Mouse (Mus musculus) limb, embryonic 14.5 days (tissue): ENCODE results near the gene Golga4. TPM values are rescaled to one million over a fixed set of nuclear protein-coding genes. Genes with fewer than 3 reads are reported as not detected.

ENCODE experiments used
- ATAC-seq: fragments of 200-750 bp; cut with Nextera tagmentation; 2 replicates; pipeline ENCODE4 v1.8.0; 2017; ENCODE audit warnings: low read depth, moderate number of reproducible peaks, moderate TSS enrichment; ENCODE audit not compliant: low FRiP score
- DNase-seq: peaks from one replicate; pipeline ENCODE4 v3.0.0-alpha.2; 2015; ENCODE audit warnings: low spot score
- H3K27ac ChIP-seq: fragments of 300-500 bp; sonication (generic); replicated peaks from 2 replicates; pipeline ENCODE4 v1.5.1; 2014; ENCODE audit warnings: low read depth, mild to moderate bottlenecking, low read length, moderate library complexity, mixed read lengths
- H3K27me3 ChIP-seq: fragments of 300-500 bp; sonication (generic); 2 replicates; pipeline ENCODE4 v1.6.1; 2014; ENCODE audit warnings: low read length, mixed read lengths; ENCODE audit not compliant: control insufficient read depth, insufficient read depth
- H3K36me3 ChIP-seq: fragments of 300-500 bp; sonication (generic); 2 replicates; pipeline ENCODE4 v1.6.1; 2014; ENCODE audit warnings: mild to moderate bottlenecking, low read length, moderate library complexity, mixed read lengths; ENCODE audit not compliant: control insufficient read depth, insufficient read depth
- H3K4me1 ChIP-seq: fragments of 300-500 bp; sonication (generic); 2 replicates; pipeline ENCODE4 v1.6.1; 2014; ENCODE audit warnings: antibody characterized with exemption, low read length, mixed read lengths; ENCODE audit not compliant: control insufficient read depth, insufficient read depth
- H3K4me2 ChIP-seq: fragments of 300-500 bp; sonication (generic); replicated peaks from 2 replicates; pipeline ENCODE4 v1.6.1; 2014; ENCODE audit warnings: low read depth, mild to moderate bottlenecking, low read length, moderate library complexity; ENCODE audit not compliant: severe bottlenecking
- H3K4me3 ChIP-seq: fragments of 300-500 bp; sonication (generic); replicated peaks from 2 replicates; pipeline ENCODE4 v1.5.1; 2014; ENCODE audit warnings: low read length
- H3K9ac ChIP-seq: fragments of 300-500 bp; sonication (generic); 2 replicates; pipeline ENCODE4 v1.6.1; 2014; ENCODE audit warnings: mild to moderate bottlenecking, low read depth, low read length, moderate library complexity; ENCODE audit not compliant: severe bottlenecking
- H3K9me3 ChIP-seq: fragments of 300-500 bp; sonication (generic); 2 replicates; pipeline ENCODE4 v1.6.1; 2016; ENCODE audit warnings: low read length; ENCODE audit not compliant: control insufficient read depth
- POLR2A ChIP-seq: fragments of 200-500 bp; IDR thresholded peaks from 2 replicates; pipeline ENCODE4 v1.8.0; 2012; ENCODE audit warnings: inconsistent platforms, mild to moderate bottlenecking, moderate library complexity, borderline replicate concordance; ENCODE audit not compliant: insufficient read depth, insufficient read length; ENCODE audit errors: extremely low read depth
- WGBS: fragments of 180-500 bp; shearing (Covaris S2); extraction: QIAGEN DNeasy Blood & Tissue Kit; methylation state at CpG from one replicate; pipeline ENCODE4 v1.1.7; 2014; 5-methylcytosine and 5-hydroxymethylcytosine counted together
- polyA plus RNA-seq, 2 experiments: library from polyadenylated mRNA; depleted of rRNA in 1 of 2; stranded (reverse) in 1 of 2; unstranded in 1 of 2; fragments of >200 nt; fragmentation: Nextera tagmentation in 1 of 2; extraction: Ambion mirVana in 1 of 2; gene quantifications; 2 replicates each; pipeline versions ENCODE4 v1.2.1 to v1.2.3; 2012 to 2014

The Golga4 gene
- polyA plus RNA-seq (2012; rRNA removed) (44.3 and 54.5 TPM in 2 replicates), polyA plus RNA-seq (2014; fragmentation: Nextera tagmentation; extraction: Ambion mirVana) (47.2 and 61.7 TPM in 2 replicates)

- H3K27ac ChIP-seq = 0 out of 2 replicates have a peak within 1 kb of the TSS, but pooled peaks have one; percentile 52
- peak within 1 kb of the TSS; percentile 92 for H3K9ac ChIP-seq
- no peaks in the 10 kb centered on the region for H3K9me3 ChIP-seq
- no peak for TF ChIP-seq POLR2A
- ATAC-seq = peak; percentile 89
- H3K27me3 ChIP-seq = no peaks in the 10 kb centered on the region
- WGBS = under 1% methylated on average over 31 of the region's 43 CpGs
- H3K4me1 ChIP-seq = peaks cover 16% of the 10 kb centered on the region
- H3K4me3 ChIP-seq = peak within 1 kb of the TSS; percentile 88
- DNase-seq = peak; percentile 84
- peak within 1 kb of the TSS; percentile 93 for H3K4me2 ChIP-seq
- H3K36me3 ChIP-seq = peaks cover 4% of the 10 kb centered on the region
These were observed at the start of gene Golga4 for GRCm38 (mm10) chr9:118506020-118506403. TSS of gene Golga4 (plus strand) at chr9:118506267.

DNA sequence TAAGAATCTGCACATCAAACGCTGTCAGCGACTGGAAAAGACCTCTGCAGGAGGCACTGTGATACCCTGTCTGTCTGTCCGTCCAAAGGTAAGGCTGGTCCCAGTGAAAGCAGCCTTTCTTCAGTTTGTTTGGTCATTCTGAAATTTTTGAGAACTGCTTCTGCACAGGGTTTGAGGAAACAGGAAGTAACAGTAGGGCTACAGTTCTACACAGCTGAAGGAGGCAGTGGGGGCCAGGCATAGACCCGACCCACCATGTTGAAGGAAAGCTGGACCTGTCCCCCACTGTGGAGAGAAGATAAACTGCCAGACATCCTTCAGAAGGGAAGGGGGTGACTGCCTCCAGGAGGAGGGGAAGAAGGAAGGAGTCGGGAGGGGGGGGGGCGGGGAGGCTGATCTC is 49.7 kb upstream of the Golga4 start:
- Histone ChIP-seq H3K4me1 (no peaks in the 10 kb centered on the region), H3K36me3 (no peaks in the 10 kb centered on the region), H3K4me2 (no peak overlapping the region), H3K4me3 (no peak overlapping the region), H3K9ac (no peak overlapping the region), H3K9me3 (no peaks in the 10 kb centered on the region), H3K27ac (no peak overlapping the region), H3K27me3 (no peaks in the 10 kb centered on the region)
- 40% methylated on average over 6 of the region's 6 CpGs for WGBS
- ATAC-seq = no peak
- DNase-seq = no peak
- TF ChIP-seq POLR2A = no peak

DNA sequence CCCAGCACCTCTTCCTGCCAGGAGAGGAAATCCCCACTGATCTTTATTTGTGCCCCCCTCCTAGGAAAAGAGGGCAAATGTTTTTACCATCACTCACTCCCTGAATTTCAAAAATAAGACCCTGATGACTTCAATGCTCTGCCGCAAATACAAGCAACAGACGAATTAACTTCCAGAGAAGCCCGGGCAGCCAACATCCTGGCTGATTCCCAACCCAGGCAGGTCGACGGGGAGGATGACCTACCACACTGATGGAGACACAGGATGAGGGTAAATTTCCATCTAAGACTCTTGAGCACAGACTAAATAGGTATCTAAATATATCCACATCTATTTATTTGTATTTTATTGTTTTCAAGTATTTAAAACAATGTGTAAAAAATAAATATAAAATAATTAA is 48.0 kb upstream of the Golga4 start:
- no peaks in the 10 kb centered on the region for H3K27me3 ChIP-seq
- H3K36me3 ChIP-seq = no peaks in the 10 kb centered on the region
- no peaks in the 10 kb centered on the region for H3K9me3 ChIP-seq
- no peak overlapping the region for H3K27ac ChIP-seq
- no peak overlapping the region for H3K4me2 ChIP-seq
- ATAC-seq (no peak), DNase-seq (no peak)
- 7% methylated on average over 5 of the region's 5 CpGs for WGBS
- H3K4me3 ChIP-seq = no peak overlapping the region
- no peak for TF ChIP-seq POLR2A
- no peaks in the 10 kb centered on the region for H3K4me1 ChIP-seq
- H3K9ac ChIP-seq = no peak overlapping the region

- ATAC-seq = no peak
- no peak overlapping the region for H3K27ac ChIP-seq
- H3K9ac ChIP-seq = no peak overlapping the region
- no peaks in the 10 kb centered on the region for H3K36me3 ChIP-seq
- no peak for DNase-seq
- no peaks in the 10 kb centered on the region; the same call in 1 of the 2 replicates for H3K4me1 ChIP-seq
- H3K4me2 ChIP-seq = no peak overlapping the region
- peaks cover 20% of the 10 kb centered on the region for H3K27me3 ChIP-seq
- H3K4me3 ChIP-seq = no peak overlapping the region
- TF ChIP-seq POLR2A = no peak
- 71% methylated on average over 1 of the region's 1 CpGs for WGBS
- no peaks in the 10 kb centered on the region for H3K9me3 ChIP-seq
These were observed 42.0 kb upstream of the Golga4 start for GRCm38 (mm10) chr9:118464031-118464430.

DNA sequence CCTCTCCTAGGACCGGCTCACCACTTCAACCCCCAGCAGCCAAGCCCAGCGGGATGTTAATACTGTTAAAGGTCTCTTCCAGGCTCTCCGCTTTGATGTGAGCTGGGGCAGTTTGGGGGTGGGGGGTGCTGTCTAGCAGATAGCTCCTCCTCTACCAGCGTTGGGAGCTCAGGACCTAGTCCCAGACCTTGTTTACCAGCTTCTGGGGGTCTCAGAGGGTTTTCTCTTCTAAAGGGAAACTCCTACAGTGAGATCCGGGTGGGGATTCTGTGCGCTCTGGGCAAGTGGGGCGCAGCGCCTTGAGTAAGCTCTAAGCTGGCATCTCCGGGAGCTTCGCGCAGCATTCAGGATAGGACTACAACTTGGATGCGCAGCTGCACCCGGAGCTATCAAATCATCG is 37.8 kb upstream of the Golga4 start:
- TF ChIP-seq POLR2A = no peak
- no peak for DNase-seq
- 0 out of 2 replicates have a peak overlapping the region, but pooled peaks have one; percentile 13 for H3K4me3 ChIP-seq

More for the DNA sequence above, 37.8 kb upstream of the Golga4 start:
- no peak for ATAC-seq
- Histone ChIP-seq H3K27me3 (peaks cover 57% of the 10 kb centered on the region), H3K9me3 (no peaks in the 10 kb centered on the region), H3K36me3 (no peaks in the 10 kb centered on the region), H3K9ac (no peak overlapping the region), H3K4me2 (no peak overlapping the region), H3K27ac (no peak overlapping the region), H3K4me1 (peaks cover 5% of the 10 kb centered on the region; the same call in 1 of the 2 replicates)
- 3% methylated on average over 14 of the region's 14 CpGs for WGBS
